Mouse (Mus musculus) G1E (cell line): Measurements from ENCODE around the gene Gm16181.

Experiments used
- CTCF ChIP-seq: IDR thresholded peaks from 2 replicates; pipeline ENCODE4 v1.5.1; 2012; ENCODE audit warnings: low read depth, low read length, inconsistent platforms, mixed read lengths
- GATA1 ChIP-seq: IDR thresholded peaks from 2 replicates; pipeline ENCODE4 v1.6.1; 2012; ENCODE audit warnings: borderline replicate concordance, low read length, inconsistent platforms, mixed read lengths
- GATA2 ChIP-seq: IDR thresholded peaks from 2 replicates; pipeline ENCODE4 v1.6.1; 2012; ENCODE audit warnings: low read depth, low read length, inconsistent platforms, borderline replicate concordance
- TAL1 ChIP-seq: conservative IDR thresholded peaks from 2 replicates; pipeline ENCODE4 v1.6.1; 2012; ENCODE audit warnings: low read depth, low read length, inconsistent platforms, mixed read lengths

DNA sequence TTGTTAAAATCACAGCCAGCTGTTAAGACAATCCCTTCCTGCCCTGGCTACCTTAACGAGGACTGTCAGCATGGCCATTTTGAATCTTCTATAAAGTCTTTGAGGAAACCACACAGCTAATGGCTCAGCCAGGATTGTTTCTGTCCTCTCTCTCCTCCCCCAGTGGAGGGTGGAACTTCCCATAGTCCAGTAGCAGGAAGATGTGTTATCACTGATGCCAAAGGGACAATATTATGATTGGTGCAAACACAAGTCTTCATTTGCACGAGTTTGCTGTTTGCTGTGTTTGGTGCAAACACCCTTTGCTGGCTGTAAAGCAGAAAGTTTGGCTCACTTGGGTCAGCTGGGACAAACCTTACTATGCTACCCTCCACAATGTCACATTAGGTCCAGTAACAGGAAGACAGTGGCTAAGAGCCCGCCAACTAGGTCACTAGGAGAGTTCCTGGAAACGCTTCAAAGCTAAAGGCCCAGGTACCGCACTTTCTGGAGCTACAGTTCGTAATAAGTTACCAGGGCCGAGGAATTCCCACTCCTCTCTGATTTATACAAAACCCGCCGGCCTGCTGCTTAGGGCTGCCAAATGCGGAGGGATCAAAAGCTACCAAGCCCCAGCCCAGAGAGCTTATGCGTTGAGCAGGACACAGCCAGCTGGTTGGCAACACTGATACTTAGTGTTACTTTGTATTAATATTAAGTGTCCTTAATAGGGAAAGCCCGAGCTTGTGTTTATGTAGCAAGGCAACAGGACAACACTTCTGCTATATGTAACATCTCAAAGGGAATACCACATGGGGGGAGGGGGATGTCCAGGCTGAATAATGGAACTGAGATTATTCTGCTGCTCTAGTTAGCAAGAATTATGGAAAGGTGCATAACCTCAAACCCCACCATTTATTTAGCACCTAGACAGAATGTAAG lies 20.0 kb downstream of the Gm16181 start:
- no peak for TF ChIP-seq CTCF
- TF ChIP-seq TAL1: no peak
- TF ChIP-seq GATA2: no peak
- no peak for TF ChIP-seq GATA1
